Mouse (Mus musculus): Measurements from ENCODE around the gene Bicra.

The Bicra gene

DNA sequence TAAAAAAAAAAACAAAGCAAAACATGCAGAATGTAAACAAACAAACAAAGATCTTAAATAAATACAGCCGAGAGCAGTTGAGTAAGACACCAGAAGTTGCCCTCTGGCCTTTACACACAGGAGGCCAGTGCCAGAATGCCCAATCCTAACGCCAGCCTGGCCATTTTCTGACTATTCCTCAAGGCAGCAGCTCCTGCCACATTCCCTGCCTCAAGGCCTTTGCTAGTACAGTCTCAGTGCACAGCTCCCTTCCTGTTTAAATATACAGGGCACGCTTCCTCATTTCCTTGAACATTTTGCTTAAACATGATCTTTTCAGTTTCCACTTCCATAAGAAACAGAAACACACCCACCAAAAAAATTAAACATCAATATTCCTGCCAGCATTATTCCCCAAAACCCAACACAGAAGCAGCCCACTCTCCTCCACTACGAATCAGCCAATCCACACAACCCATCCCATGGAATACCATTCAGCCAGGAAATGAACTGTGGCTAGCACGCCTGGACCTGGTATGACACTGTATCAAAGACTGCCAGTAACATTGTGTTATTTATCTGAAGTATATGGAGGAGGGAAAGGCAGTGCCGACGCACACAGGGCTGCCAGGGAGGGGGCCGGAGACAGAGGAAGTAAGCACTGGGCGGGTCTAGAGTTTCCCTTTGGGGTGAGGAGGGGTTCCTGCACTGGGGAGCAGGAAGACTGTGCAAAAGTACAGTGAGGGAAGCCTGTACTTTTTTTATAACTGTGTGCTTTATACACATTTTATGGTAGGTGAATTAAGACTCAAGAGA is 29.5 kb downstream of the Bicra start:
- DNase-seq (ENCODE audit: low read depth, low spot score): no peak

DNA sequence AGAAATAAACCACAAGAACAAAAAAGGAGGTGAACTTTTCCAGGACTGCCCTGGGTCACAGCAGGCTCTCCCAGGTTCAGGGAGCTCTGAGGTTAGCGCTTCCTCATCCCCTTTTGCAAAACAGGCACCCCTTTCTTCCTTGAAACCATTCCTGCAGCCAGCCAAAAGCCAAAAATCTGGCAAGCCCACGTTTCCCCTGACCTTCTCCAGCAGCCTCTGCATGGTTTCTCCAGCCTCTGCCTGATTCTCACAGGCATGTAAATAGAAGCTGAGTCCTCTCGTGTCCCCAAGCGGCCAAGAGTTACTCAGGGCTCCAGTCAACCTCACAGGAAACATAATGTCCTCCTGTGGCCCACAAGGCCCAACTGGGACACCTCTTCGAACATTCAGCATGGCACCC is 32.3 kb downstream of the Bicra start:
- no peak for DNase-seq (ENCODE audit: low read depth, low spot score)

DNA sequence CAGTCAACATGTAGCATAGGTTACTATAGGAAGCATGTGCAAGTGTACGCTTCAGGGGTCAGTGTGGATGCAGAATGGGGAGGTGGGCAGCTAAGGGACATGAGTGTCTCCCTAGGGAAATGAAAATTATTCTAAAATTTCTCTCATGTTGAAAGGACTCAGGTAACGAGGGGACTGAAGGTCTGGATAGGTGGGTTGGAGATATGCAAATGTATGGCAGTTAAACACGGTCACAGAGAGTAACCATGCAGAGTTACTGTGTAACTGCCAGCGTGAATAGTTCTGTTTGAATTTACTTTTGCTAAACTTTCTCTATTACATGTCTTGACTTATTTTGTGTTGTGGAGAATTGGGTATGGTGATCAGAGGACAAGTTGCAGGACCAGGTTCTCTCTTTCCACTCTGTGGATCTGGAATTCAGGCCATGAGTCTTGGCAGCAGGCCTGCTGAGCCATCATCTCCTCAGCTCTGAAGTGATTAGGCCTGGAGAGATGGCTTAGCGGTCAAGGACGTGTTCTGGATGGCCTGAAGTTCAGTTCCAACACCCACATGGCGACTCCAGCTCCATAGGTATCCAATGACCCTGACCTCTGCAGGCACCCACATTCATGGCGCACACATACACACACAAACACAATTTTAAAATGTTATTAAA is 33.1 kb downstream of the Bicra start:
- DNase-seq (ENCODE audit: low read depth, low spot score): no peak

DNA sequence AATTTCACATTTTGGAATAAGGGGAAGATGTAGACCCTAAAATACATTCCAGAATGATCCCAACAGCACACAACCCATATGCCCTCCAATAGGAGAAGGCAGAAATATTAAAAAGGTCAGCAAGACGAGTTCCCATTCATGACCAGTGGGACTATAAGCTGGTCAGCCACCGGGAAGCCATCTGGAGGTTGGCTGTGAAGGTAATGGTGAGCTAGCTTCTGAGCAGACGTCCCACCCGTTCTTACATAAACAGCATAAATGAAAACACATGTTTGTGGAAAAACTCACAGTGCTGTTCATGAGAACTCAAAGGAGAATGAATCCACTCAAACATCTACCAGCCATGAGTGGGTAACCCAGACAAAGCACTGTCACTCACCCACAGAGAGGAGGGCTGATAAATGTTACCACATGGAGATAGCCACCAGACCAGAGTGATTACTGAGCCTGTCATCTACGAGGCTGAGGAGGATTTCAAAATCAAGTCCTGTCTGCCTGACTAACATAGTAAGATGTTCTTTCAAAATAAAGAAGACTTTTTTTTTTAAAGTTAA is 33.9 kb downstream of the Bicra start:
- no peak for DNase-seq (ENCODE audit: low read depth, low spot score)

DNA sequence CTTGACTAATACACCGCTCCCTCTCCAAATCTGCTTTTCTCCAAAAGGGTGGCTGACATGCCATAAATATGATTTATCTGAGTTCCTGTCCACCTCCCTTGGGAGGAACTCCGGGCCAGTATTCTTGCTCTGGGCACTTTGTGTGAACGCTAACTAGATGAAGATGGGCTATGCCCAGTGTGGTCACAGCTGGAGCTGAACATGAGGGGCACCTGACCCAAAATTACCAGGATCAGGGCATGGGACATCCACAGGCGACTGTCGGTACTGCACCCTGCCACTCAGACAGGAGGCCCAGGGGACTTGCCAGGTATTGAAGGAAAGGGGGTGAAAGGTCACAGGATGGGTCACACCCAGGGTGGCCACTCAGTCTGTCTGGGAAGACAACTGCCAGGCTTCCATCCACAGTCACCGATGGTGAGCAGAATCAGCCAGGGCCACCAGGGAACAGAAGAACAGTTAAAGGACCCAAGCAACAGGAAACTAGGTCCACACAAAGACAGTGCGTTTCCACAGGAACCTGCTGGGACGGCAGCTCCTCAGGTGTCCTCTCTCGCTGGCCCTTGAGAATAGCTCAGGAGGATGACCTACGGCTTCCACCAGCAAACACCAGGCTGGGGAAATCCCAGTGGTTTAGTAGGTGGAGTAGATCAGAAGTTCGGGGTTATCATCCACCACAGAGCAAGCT is 35.0 kb downstream of the Bicra start:
- peak; percentile 47 for DNase-seq (ENCODE audit: low read depth, low spot score)

DNA sequence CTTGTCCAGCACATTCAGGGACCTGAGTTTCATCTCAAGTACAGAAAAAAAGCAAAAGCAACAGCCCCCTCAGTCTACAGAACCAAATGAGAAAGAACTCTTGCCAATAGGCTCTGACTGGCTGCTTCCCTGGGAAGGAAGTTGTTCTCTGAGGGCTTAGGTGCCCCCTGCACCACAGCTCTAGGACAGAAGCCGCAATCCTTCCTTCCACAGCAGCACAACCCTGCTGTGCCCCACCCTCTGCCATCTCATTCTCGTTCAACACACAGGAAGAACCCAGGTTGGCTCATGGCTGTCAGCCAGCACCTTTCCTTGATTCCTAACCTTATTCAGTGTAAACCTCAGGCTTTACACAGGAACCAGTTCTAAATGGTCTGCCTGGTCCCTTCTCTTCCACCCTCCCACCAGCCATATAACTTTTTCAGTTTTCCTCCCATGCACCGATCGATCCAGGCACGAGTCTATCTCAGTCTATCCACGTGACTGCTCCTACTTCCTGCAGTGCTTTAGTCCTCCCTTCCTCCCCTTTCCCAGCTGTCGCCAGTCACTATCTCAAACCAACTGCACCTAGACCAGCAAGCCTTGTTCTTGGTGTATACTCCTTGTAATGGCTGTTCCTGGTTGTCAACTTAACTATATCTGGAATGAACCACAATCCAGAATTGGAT is 36.2 kb downstream of the Bicra start:
- DNase-seq (ENCODE audit: low read depth, low spot score): no peak

DNA sequence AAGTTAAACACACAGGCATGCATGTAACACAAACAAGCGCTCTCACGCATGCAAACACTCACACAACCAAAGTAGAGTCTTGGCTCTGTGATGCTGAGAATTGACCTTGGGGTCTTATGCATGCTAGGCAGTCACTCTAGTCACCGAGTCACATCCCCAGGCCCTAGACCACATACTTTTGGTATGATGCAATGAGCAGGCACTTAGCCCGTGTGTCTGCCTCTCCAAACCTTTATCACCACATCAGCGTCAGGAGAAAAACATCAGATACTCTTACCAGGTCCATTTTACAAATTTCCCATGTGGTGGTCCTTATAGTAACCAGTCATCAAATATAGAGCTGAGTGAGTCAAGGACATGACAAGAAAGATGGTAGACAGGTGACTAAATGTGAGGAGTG is 37.1 kb downstream of the Bicra start:
- no peak for DNase-seq (ENCODE audit: low read depth, low spot score)

DNA sequence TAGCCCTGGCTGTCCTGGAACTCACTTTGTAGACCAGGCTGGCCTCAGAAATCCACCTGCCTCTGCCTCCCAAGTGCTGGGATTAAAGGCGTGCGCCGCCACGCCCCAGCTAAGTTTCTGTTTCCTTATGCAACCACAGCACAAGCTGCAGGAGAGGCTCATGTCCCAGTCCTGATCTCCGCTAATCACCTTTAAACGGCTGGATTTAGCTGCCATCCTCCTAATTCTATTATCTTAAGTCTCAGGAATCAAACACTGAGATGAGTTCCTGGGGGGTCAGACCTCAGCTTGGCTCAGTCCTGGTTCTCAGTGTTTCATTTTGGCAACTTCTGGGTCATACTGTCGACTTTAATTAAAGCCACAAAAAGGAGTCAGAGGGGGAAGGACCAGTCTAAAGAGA is 38.1 kb downstream of the Bicra start:
- DNase-seq (ENCODE audit: low read depth, low spot score): no peak

DNA sequence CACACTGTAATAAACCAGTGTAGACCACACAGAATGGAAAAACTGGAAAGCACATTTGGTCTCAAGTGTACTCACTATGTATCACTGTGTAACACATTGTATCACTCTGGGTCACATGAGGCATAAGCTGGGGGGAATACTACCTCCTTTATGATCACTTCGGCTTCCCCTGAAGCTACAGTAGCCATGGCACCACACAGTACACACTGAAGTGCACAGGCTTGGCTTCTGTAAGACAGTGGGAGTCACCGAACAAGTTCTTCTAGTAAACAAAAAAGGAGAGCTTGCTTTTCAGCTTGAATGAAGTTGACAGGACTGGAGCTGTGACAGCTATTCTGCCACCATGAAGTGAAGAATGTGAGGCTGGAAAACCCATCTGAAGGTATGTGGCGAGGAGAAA is 42.7 kb downstream of the Bicra start:
- DNase-seq (ENCODE audit: low read depth, low spot score): peak; percentile 30

DNA sequence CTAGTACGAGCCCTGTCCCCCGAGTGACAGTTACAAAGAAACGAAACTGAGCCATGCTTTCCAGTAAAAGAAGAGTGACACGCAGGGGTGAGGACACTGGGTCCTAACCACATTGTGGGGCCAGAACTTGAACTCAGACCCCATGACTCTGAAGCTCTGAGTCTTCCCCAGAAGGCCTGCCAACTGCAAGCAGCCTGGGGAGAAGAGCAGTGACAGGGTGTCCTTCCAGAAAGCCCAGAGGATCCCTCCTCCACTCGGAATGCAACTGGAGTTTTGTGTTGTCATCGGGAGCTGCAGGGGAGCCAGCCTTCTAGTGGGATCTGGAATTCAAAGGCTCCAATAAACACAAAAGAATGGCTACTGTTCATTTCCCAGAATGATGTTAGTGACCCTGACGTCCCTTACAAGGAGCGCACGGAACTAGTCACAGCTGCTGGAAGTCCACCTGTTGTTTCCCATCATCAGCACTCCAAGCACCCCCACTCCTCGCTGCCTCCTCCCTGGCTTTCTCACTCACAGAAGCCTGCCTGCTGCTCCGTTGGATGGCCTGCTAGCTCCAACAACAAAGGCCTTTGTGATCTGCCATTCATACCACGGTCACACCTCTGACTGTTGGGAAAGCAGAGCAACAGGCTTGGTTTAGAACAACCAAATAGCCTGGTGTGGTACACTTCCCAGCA is 43.4 kb downstream of the Bicra start:
- peak; percentile 88 for DNase-seq (ENCODE audit: low read depth, low spot score)

DNA sequence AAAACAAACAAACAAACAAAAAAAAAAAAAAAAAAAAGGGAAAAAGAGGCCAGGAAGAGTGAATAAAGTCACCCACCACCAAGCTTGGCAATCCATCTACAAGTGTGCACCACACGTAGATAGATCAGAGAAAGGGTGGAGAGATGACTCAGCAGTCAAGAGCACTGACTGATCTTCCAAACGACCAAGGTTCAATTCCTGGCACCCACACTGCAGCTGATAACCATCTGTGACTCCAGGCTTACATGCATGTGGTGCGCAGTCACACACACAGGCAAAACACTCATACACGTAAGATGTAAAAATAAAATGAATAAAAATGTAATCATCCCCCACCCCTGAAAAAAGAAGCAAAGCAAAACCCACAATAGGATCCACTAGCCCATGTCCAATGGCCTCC is 44.7 kb downstream of the Bicra start:
- no peak for DNase-seq (ENCODE audit: low read depth, low spot score)

DNA sequence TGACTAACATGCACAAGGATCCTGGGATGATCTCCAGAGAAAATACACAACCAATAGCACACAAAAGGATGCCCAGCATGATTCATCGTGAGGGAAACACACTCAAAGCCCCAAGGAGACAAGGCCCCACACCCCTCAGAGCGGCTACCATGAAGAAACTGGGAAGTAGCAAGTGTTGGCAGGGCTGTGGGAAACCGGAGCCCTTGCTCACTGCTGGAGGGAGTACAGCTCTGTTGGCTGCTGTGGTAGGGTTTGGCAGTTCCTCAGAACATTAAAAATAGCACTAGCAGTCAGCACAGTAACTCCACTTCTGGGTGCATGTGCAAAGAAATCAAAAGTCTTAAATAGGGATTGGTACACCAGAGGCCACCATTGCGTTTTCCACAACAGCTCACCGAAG is 45.5 kb downstream of the Bicra start:
- DNase-seq (ENCODE audit: low read depth, low spot score): no peak

DNA sequence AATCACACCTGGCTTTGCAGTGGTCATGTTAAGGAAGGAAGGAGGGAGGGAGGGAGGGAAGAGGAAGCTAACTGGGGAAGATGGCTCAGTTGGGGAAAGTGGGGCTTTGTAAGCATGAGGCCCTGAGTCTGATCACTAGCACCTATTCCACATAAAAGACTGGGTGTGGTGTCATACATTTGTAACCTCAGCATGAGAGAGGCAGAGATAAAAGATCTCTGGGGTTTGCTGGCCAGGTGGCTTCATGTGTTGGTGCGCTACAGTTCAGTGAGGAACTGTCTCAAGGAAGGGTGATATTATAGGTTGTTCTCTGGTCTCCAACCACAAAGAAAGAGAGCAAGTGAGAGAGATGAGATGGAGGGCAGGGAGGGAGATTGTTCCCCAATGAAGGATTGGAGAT is 46.0 kb downstream of the Bicra start:
- DNase-seq (ENCODE audit: low read depth, low spot score): no peak

DNA sequence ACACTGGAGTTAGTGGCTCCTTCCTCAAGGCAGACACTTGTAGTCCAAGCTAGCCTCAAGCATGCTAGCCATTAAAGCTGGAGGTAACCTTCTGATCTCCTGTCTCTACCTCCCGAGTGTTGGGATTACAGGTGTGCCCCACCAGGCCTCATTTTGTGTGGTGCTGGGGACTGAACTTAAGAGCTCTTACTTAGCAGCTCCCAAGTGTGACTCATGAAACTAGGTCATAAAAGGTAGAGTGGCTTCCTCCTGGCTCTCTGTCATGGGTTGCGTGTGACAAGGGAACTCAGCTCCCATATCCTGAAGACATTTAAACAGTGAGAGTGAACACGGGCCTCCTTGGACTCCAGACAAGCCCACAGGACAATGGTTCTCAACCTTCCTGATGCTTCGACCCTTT is 53.9 kb downstream of the Bicra start:
- no peak for DNase-seq (ENCODE audit: low read depth, low spot score)

DNA sequence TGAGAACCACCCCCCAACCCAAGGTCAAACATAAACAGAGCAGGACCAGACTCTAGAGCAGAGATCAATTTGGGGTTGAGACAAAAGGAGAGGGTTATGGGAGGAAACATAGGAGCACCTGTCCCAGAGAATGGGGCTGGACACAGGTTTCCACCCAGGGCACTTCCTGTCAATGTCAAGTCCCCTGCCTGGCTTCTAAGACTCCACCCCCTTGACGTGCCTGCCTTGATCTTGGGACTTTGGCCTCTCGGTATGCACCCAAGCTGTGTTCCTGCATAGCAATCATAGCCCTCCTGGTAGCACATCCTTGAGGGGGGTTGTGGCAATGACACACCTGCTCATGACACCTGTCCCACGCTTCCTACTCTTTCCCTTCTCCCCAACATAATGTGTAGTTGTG is 54.6 kb downstream of the Bicra start:
- DNase-seq (ENCODE audit: low read depth, low spot score): no peak

DNA sequence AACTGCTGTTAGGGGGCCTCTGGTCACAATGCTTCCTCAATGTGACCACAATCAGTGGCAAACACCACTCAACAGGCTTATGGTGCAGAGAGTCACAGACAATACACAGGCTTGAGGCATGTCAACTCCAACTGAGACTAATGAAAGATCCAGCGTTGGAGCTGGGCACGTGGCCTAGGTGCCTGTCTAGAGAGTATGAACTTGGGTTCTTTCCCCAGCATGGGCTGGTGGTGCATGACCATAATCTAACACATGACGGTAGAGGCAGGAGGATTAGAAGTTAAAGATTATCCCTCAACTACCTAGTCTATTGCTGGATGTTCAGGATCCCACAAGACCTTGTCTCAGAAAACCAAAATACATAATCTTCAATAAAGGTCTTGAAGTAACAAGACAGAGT is 56.0 kb downstream of the Bicra start:
- DNase-seq (ENCODE audit: low read depth, low spot score): no peak

DNA sequence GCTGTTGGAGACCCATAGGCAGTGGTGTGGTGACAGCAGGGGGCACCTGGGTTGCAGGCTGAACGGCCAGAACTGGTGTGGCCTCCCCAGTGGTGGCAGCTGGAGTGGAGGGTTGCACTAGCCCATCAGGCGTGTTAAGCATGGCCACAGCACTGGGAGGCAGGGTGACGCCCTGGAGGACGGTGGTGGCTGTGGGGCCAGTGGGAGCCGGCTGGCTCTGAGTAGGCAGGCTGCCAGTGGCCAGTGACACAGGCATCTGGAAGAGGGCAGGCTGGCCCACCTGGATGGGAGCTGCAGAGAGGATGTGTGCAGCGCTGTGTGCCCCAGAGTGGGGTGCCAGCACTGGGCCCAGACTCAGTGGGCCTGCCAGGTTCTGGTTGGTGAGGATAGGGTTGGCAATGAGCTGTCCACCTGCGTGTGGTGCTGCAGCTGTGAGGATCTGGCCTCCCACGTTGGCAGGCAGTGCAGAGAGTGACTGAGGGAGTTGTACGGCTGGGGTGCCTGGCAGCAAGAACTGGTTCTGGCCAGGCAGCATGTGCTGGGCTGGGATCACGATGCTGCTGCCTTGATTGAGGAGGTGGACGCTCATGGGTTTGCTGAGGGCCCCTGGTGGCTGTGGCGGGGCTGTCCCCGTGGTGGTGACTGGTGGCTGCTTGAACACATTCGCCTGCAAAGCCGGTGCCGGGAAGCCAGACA is 59.9 kb downstream of the Bicra start:
- no peak for DNase-seq (ENCODE audit: low read depth, low spot score)

DNA sequence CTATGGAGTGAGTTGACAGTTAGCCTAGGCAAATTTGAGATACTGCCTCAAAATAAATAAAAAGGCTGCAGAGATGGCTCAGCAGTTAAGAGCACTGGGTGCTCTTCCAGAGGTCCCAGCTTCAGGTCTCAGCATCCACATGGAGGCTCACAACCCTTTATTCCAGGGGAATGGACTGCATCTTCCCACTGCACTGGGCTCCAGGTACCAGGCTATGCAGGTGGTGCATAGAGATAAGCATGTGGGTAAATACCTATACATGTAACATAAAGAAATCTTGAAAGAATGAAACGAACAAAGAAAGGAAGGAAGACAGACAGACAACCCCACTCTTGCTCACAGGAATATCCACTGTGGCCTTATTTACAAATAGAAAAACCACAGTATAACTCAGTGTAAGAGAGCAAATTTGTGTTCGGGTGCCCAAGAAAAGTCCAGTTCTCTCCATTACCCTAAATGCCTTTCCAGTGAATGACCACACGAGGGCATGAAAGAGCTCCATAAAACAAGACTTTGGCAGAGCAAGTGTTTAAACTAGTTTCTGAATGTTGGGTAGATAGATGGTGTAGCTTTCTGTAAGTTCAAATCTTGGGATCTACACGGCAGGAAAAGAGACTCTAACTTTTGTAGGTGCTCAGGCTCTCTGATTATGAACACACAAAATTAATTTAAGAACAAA is 64.9 kb downstream of the Bicra start:
- DNase-seq (ENCODE audit: low read depth, low spot score): peak; percentile 65

DNA sequence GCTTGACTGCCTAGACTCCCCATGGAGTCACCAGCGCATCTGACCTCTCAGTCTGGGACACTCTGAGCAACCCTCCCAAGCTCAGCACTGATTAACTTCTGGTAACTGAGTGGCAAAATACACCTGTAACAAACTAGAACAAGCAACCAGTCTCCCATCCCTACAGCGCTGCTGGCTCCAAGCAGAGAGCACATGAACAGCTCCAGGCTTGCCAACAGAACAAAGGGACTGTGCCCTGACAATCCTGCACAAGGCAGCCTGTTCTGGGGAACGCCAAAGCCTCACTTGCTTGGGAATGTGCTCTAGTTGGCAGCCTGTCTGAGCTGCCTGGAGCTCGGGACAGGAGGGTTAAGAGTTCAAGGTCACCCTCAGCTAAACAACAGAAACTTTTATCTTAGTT is 66.2 kb downstream of the Bicra start:
- peak; percentile 82 for DNase-seq (ENCODE audit: low read depth, low spot score)

DNA sequence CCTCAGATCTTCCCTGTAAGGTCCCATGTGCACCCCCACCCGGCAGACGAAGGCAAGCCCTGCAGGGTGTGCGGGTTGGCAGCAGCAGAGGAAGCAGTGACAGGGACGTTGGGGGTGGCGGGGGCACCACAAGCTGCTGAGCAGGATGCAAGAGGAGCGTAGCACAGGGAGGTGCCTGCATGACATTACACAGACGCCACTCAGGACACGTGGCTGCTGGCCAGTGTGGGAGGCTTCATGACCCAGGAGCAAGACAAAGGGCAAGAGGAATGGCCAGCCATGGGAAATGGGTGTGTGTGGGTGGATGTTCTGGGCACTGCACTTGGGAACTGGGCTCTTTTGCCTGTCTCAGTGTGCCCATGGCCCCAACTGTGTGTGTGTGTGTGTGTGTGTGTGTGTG is 67.5 kb downstream of the Bicra start:
- no peak for DNase-seq (ENCODE audit: low read depth, low spot score)
